Mouse (Mus musculus): ENCODE measurements around the gene Nudt8.

Nudt8 gene

DNA sequence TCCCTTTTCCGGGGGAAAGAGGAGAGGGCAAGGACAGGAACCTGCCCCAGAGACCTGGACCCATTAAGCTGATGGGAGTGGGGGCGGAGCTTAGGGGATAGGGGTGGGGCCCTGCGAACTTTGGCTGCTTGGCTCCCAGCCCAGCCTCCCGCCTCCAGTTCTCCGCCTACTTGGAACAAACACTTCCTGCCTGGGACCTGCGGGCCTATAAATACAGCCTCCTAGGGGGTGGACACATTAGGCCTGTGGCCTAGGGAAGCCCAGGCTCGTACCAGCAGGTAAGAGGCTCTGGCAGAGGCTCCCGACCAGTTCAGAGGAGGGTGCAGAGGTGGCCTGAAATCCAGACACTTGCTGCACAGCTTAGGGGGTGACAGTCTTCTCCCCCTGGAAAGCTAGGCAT, 14.0 kb upstream of the Nudt8 start, which contains the start of gene Acy3:
Acy3 (plus strand) TSS at position 237 of the 400 bp plus-strand sequence.
- in situ Hi-C loops (cut with MboI, MseI) = no loop called here

GRCm38 (mm10) chr19:3988066-3988465, 12.3 kb upstream of the Nudt8 start:
- in situ Hi-C loops (cut with MboI, MseI) = no loop called here

- in situ Hi-C loops (cut with MboI, MseI) = no loop called here
Observed at GRCm38 (mm10) chr19:3988750-3989149, 11.6 kb upstream of the Nudt8 start.

DNA sequence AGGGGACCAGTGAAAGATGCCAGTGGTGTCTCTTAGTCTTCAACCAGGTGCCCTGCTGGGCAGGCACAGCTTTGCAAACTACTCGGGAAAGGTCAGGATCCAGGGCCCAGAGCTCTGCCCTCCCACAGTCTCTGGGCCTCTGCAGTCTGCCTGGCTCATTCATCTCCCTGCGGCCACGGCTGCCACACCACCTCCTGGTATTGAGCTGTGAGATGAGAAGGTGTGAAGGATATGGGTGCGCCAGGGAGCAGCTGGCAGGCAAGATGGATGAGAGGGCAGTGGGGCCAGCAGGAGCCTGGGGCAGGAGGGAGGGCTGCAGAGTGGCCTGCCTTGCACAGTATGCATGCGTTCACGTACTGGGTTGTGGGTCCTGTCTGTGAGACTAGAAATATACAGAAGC, 9.6 kb upstream of the Nudt8 start:
- in situ Hi-C loops (cut with MboI, MseI) = loop anchor here in 1 of 2 experiments (5.0 kb wide), 1 partner anchor 51 kb away; no protein-coding TSS in a partner anchor

DNA sequence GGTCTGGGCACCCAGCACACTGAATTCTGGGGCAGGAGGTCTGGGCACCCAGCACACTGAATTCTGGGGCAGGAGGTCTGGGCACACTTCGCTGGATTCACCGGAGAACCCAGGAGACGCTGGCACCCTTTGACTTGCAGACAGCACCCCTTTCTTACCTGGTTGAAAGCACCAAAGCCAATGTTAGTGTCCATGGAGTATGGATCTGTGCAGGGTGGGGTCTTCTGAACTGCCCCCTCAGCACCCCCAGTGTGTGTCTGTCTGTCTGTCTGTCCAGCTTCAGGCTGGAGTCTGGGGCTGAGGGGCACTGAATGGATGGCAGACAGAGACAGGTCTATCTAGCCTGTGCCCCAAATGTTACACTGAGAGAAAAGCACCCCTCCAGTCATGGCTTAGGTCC, 8.8 kb upstream of the Nudt8 start:
- in situ Hi-C loops (cut with MboI, MseI) = loop anchor here in 1 of 2 experiments (5.0 kb wide), 1 partner anchor 51 kb away; no protein-coding TSS in a partner anchor

GRCm38 (mm10) chr19:3991966-3992365, 8.4 kb upstream of the Nudt8 start:
- in situ Hi-C loops (cut with MboI, MseI) = loop anchor here in 1 of 2 experiments (5.0 kb wide), 1 partner anchor 50 kb away; no protein-coding TSS in a partner anchor

- in situ Hi-C loops (cut with MboI, MseI) = loop anchor here in 1 of 2 experiments (5.0 kb wide), 1 partner anchor 50 kb away; no protein-coding TSS in a partner anchor
Observed at GRCm38 (mm10) chr19:3992416-3992815, 8.0 kb upstream of the Nudt8 start, which contains the start of gene Tbx10. Gene Tbx10, plus strand, starts transcription at chr19:3992752.

DNA sequence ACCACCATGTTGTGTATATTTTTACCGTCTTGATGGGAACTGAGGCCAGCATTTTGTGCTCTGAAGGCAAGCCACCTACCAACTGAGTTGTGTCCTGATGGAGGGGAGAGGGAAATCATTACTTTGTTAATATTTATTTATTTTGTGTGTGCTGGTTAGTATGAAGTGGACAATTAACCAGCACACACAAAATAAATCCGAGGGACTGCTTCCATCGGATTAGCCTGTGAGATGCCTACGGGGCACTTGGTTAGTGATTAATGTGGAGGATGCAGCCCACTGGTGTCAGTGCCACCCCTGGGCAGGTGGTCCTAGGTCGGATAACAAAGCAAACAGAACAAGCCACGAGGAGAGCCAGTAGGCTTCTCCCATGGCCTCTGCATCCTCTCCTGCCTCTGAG, 5.4 kb upstream of the Nudt8 start:
- in situ Hi-C loops (cut with MboI, MseI) = loop anchor here in 1 of 2 experiments (5.0 kb wide), 1 partner anchor 47 kb away; no protein-coding TSS in a partner anchor

- in situ Hi-C loops (cut with MboI, MseI) = no loop called here
Observed at GRCm38 (mm10) chr19:3995505-3995904, 4.9 kb upstream of the Nudt8 start.

DNA sequence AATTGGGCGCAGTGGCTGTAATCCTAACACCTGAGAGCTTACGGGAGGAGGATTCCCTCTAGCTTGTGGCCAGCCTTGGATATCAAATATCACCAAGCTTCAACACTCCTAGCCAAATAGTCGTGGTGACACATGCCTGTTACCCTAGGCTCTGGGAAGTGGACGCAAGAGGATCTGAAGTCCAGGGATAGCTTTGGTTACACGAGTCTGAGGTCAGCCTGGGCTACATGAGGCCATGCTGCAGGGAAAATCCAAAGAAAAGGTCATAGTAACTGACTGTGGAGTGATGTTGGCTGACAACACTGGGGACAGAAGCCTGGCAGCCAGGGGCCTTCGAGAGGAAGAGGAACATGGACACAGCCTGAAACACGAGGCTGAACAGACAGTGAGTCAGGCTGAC, 4.3 kb upstream of the Nudt8 start:
- in situ Hi-C loops (cut with MboI, MseI) = no loop called here

DNA sequence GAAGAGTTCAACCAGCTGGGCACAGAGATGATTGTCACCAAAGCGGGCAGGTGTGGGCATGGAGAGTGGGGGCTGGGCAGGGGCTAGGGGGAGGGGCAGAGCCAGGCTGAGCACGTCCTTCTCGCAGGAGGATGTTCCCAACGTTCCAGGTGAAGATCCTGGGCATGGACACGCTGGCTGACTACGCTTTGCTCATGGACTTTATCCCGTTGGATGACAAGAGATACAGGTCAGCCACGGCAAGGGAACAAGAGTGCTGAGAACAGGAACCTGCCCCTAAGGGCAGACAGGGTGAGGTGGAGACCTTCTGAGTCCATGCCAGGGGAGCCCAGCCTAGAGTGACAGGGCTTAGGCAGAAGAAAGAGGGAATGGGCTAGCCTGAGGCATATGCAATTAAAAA, 3.6 kb upstream of the Nudt8 start:
- in situ Hi-C loops (cut with MboI, MseI) = no loop called here

GRCm38 (mm10) chr19:3997231-3997630, 3.1 kb upstream of the Nudt8 start:
- in situ Hi-C loops (cut with MboI, MseI) = no loop called here

- in situ Hi-C loops (cut with MboI, MseI) = no loop called here
Observed at GRCm38 (mm10) chr19:3998335-3998734, 2.0 kb upstream of the Nudt8 start.

DNA sequence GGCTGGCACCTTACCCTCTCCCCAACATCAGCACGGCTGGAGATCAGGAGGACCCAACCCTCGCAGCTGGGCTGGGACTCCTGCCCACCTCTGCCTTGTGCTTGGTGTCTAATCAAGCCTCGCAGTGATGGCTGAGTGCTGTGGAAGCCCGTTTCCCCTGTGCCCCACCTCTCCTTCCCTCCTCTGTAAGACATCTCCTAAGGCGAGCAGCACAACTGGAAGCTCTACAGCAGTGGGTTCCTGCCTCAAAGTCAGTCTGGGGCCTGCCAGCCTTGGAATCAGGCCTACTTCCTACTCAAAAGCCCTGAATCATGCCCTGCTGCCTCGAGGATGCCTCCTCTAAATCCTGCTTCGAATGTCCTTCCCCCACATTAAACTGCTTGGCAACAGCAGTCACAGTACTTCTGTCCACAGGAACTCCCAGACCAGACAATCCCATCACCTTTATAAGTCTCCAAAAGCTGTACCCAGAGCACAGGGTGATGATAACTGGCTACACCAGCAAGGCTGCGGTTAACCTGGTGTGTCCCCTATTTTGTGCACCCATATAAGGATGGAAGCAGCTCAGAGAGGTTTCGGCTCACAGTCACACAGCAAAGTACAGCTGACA, 1.2 kb upstream of the Nudt8 start:
- in situ Hi-C loops (cut with MboI, MseI) = no loop called here

DNA sequence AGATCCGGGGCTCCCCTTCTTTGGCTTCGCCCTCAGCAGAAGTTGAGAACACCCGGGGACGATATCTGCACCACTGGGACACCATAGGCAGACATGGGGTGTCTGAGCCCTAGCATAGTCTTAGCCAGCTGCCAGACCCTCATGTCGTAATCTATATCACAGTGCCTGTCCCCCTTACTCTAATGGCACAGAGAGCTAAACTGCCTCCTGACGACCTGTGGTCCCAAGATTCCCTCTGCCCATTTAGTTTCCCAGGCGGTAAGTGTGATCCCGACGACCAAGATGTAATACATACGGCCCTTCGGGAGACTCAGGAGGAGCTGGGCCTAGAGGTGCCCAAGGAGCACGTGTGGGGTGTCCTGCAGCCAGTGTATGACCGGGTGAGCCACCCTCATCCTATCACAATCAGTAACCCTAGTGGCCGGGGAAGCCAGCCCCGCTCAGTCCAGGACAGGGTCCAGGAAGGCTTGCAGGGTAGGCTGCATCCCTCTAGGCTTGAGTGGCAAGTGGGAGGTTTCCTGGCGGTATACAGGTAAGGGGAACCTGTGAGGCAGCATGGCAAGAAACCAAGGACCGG, 657 bp downstream of the Nudt8 start:
- in situ Hi-C loops (cut with MboI, MseI) = no loop called here

- in situ Hi-C loops (cut with MboI, MseI) = no loop called here
Observed at GRCm38 (mm10) chr19:4001752-4002151, 1.4 kb downstream of the Nudt8 start.

DNA sequence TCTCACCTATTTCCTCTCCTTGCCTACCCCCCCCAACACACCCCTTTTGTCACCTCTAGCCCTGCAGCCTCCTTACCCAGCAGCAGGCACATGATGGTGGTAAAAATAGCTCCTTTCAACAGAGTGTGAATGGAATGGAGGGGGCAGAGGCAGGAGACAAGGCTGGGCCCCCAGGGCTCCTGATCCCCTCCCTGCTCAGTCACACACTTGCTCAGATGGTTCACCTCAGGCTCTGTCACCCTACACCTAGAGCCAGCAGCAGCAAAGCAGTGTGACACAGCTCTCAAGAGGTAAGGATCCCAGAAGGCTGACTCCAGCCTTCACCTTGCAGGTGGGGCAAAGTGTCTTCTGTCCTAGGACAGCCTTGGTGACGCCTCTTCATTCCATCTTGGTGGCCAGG, 2.7 kb downstream of the Nudt8 start, which contains the start of gene Doc2g:
Doc2g (plus strand) TSS at position 202 of the 400 bp plus-strand sequence.
- in situ Hi-C loops (cut with MboI, MseI) = no loop called here

DNA sequence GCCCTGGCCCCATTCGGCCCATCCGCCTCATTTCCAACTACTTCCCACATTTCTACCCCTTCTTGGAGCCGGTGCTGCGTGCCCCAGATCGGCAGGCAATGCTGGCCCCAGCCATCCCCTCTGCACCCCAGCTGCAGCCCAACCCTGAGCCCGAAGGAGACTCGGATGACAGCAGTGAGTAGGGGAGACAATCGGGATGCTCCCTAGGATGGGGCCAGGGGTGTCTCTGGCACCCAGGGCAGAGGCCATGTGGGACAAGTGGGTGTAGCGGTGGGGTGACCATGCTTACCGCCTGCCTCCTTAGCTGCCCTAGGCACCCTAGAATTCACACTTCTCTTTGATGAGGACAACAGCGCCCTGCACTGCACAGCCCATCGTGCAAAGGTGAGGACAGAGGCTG, 3.3 kb downstream of the Nudt8 start:
- in situ Hi-C loops (cut with MboI, MseI) = no loop called here

- in situ Hi-C loops (cut with MboI, MseI) = no loop called here
Observed at GRCm38 (mm10) chr19:4004331-4004730, 4.0 kb downstream of the Nudt8 start.

GRCm38 (mm10) chr19:4005091-4005490, 4.7 kb downstream of the Nudt8 start:
- in situ Hi-C loops (cut with MboI, MseI) = no loop called here

GRCm38 (mm10) chr19:4005971-4006370, 5.6 kb downstream of the Nudt8 start:
- in situ Hi-C loops (cut with MboI, MseI) = no loop called here

GRCm38 (mm10) chr19:4011086-4011485, 10.7 kb downstream of the Nudt8 start:
- in situ Hi-C loops (cut with MboI, MseI) = no loop called here

DNA sequence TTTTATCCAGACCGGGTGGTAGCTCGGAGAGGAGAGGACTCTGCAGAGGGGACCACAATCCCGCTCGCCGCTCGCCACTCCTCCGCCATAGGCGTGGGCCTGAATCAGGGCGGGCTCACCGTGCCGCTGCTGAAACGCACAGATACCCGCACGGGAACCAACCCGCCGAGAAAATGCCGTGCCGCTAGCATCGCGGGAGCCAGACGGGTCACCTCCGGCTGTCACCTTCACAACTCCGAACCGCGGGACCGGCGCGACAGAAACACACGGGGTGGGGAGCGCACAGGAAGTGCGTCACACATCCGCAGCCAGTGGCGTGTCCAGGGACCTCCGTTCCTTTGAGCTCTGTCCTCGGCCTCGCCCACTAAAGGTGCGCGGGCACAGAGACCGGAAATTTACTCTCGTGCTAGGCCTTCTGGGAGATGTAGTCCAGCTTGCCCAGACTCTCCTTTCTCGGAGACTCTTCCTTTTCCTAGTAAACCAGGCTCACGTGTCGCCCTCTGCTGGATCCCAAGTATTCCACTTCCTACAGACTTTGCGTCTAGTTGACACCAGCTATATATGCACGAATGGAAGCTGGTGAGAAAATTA, 12.1 kb downstream of the Nudt8 start, which contains the start of gene Ndufv1:
Ndufv1 (minus strand) TSS at position 375 of the 591 bp plus-strand sequence.
- in situ Hi-C loops (cut with MboI, MseI) = no loop called here
